Mouse (Mus musculus) liver, postnatal 0 days (tissue): ENCODE data around the gene Map4k1.

Source experiments
- CTCF ChIP-seq: sonication (generic); IDR thresholded peaks from 2 replicates; pipeline ENCODE4 v1.5.1; 2016; ENCODE audit warnings: antibody characterized with exemption, low read depth
- EP300 ChIP-seq: IDR thresholded peaks from 2 replicates; pipeline ENCODE4 v1.6.1; 2016; ENCODE audit warnings: antibody characterized with exemption, low read depth, mild to moderate bottlenecking

DNA sequence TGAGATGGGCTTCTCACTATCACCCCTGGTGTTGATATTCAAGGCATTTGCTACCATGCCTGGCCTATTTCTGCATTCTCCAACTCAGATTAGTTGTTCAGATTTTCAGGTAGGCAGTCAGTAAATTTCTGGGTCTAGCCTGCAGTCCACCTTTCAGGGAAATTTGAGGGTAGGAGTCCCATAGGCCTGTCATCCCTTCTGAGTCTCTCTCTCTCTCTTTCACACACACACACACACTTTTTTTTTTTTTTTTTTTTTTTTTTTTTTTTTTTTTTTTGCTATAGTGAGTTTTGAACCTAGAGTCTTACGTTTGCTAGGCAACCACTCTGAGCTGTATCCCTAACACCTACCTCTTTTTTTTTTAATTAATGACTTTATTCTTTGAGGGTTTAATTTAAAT, 2.6 kb downstream of the Map4k1 start:
- no peak for TF ChIP-seq CTCF
- no peak for TF ChIP-seq EP300
